Mouse (Mus musculus) megakaryocyte, embryonic 14.5 days (primary cell): ENCODE results near the gene Stx11. TPM values are rescaled to one million over a fixed set of nuclear protein-coding genes. Genes with fewer than 3 reads are reported as not detected.

Source experiments
- H3K27me3 ChIP-seq: replicated peaks from 2 replicates; pipeline ENCODE3; 2012; ENCODE audit warnings: inconsistent platforms
- H3K36me3 ChIP-seq: replicated peaks from 2 replicates; pipeline ENCODE3; 2012; ENCODE audit warnings: low read length, inconsistent platforms, mixed read lengths
- H3K4me1 ChIP-seq: 2 replicates; pipeline ENCODE4 v1.6.1; 2012; ENCODE audit warnings: inconsistent platforms
- H3K4me3 ChIP-seq: replicated peaks from 2 replicates; pipeline ENCODE3; 2012; ENCODE audit warnings: moderate library complexity, mild to moderate bottlenecking, inconsistent platforms
- H3K9me3 ChIP-seq: 2 replicates; pipeline ENCODE4 v1.6.1; 2012; ENCODE audit warnings: inconsistent platforms
- FLI1 ChIP-seq: IDR thresholded peaks from 2 replicates; pipeline ENCODE4 v1.6.1; 2012; ENCODE audit warnings: low read length, inconsistent platforms, mixed read lengths
- GATA1 ChIP-seq: IDR thresholded peaks from 3 replicates; pipeline ENCODE4 v1.6.1; 2012; ENCODE audit warnings: mixed read lengths, low read length, inconsistent platforms, borderline replicate concordance
- polyA plus RNA-seq: library from polyadenylated mRNA; stranded (reverse); fragments of >175 nt; gene quantifications from 2 replicates; pipeline ENCODE4 v1.2.3, GENCODE M21; 2012; ENCODE audit warnings: low replicate concordance; ENCODE audit not compliant: insufficient read depth

Gene Stx11
- polyA plus RNA-seq: 35.2 and 81.5 TPM in 2 replicates

GRCm38 (mm10) chr10:12964151-12965075 is at the start of gene Stx11:
TSS of gene Stx11 (minus strand) at chr10:12964298.
- peaks cover 32% of the 10 kb centered on the region for H3K36me3 ChIP-seq
- H3K9me3 ChIP-seq: peaks cover 3% of the 10 kb centered on the region; the same call in 1 of the 2 replicates
- no peaks in the 10 kb centered on the region for H3K27me3 ChIP-seq
- TF ChIP-seq FLI1 (no peak), GATA1 (no peak)
- peaks cover 63% of the 10 kb centered on the region for H3K4me1 ChIP-seq
- H3K4me3 ChIP-seq: peak within 1 kb of the TSS; percentile 96

GRCm38 (mm10) chr10:13008737-13009121 is 44.6 kb upstream of the Stx11 start:
- TF ChIP-seq FLI1: no peak
- TF ChIP-seq GATA1: no peak
- no peaks in the 10 kb centered on the region for H3K27me3 ChIP-seq
- no peaks in the 10 kb centered on the region for H3K9me3 ChIP-seq
- H3K36me3 ChIP-seq: peaks cover 13% of the 10 kb centered on the region
- H3K4me3 ChIP-seq: peak overlapping the region; percentile 94
- H3K4me1 ChIP-seq: peaks cover 26% of the 10 kb centered on the region

GRCm38 (mm10) chr10:13007876-13008736 is 44.0 kb upstream of the Stx11 start:
- H3K4me3 ChIP-seq: peak overlapping the region; percentile 94
- H3K9me3 ChIP-seq: no peaks in the 10 kb centered on the region
- H3K4me1 ChIP-seq: peaks cover 26% of the 10 kb centered on the region
- no peaks in the 10 kb centered on the region for H3K27me3 ChIP-seq
- H3K36me3 ChIP-seq: peaks cover 13% of the 10 kb centered on the region
- no peak for TF ChIP-seq GATA1
- TF ChIP-seq FLI1: peak; percentile 44; the same call in 1 of the 2 replicates

- no peak within 1 kb of the TSS for H3K4me3 ChIP-seq
- H3K36me3 ChIP-seq: peaks cover 4% of the 10 kb centered on the region
- TF ChIP-seq FLI1 (no peak), GATA1 (no peak)
- no peaks in the 10 kb centered on the region for H3K9me3 ChIP-seq
- no peaks in the 10 kb centered on the region for H3K27me3 ChIP-seq
- peaks cover 18% of the 10 kb centered on the region for H3K4me1 ChIP-seq
Observed at GRCm38 (mm10) chr10:13005043-13005442, 40.9 kb upstream of the Stx11 start, which contains the start of gene Sf3b5. TSS of gene Sf3b5 (plus strand) at chr10:13005343.

- peak overlapping the region; percentile 44 for H3K4me3 ChIP-seq
- peaks cover 7% of the 10 kb centered on the region; the same call in 1 of the 2 replicates for H3K9me3 ChIP-seq
- TF ChIP-seq GATA1: no peak
- no peak for TF ChIP-seq FLI1
- H3K36me3 ChIP-seq: peaks cover 5% of the 10 kb centered on the region
- H3K27me3 ChIP-seq: no peaks in the 10 kb centered on the region
- peaks cover 35% of the 10 kb centered on the region for H3K4me1 ChIP-seq
Observed at GRCm38 (mm10) chr10:12996736-12997477, 32.8 kb upstream of the Stx11 start.

- no peak for TF ChIP-seq FLI1
- TF ChIP-seq GATA1: no peak
- H3K27me3 ChIP-seq: no peaks in the 10 kb centered on the region
- H3K9me3 ChIP-seq: peaks cover 7% of the 10 kb centered on the region; the same call in 1 of the 2 replicates
- H3K4me3 ChIP-seq: no peak overlapping the region
- peaks cover 66% of the 10 kb centered on the region for H3K4me1 ChIP-seq
- peaks cover 5% of the 10 kb centered on the region for H3K36me3 ChIP-seq
Observed at GRCm38 (mm10) chr10:12993411-12994039, 29.4 kb upstream of the Stx11 start.

- peak overlapping the region; percentile 38 for H3K4me3 ChIP-seq
- H3K4me1 ChIP-seq: peaks cover 81% of the 10 kb centered on the region
- no peaks in the 10 kb centered on the region for H3K27me3 ChIP-seq
Observed at GRCm38 (mm10) chr10:12991953-12992352, 27.9 kb upstream of the Stx11 start.

GRCm38 (mm10) chr10:12986943-12987342 is 22.8 kb upstream of the Stx11 start:
- Histone ChIP-seq H3K4me3 (peak overlapping the region; percentile 84), H3K36me3 (no peaks in the 10 kb centered on the region), H3K27me3 (no peaks in the 10 kb centered on the region), H3K9me3 (no peaks in the 10 kb centered on the region), H3K4me1 (peaks cover 98% of the 10 kb centered on the region)
- TF ChIP-seq FLI1 (no peak), GATA1 (no peak)

More at GRCm38 (mm10) chr10:12991953-12992352, 27.9 kb upstream of the Stx11 start:
- no peak for TF ChIP-seq FLI1
- TF ChIP-seq GATA1: no peak
- peaks cover 5% of the 10 kb centered on the region for H3K36me3 ChIP-seq
- H3K9me3 ChIP-seq: peaks cover 7% of the 10 kb centered on the region; the same call in 1 of the 2 replicates
